Mouse (Mus musculus) retina, adult 2 months (tissue): ENCODE results near the gene Cyp8b1.

ENCODE experiments used
- DNase-seq: peaks from one replicate; pipeline ENCODE4 v3.0.0-alpha.2; 2012; ENCODE audit warnings: low read depth, low spot score

Gene Cyp8b1

GRCm38 (mm10) chr9:121891301-121891700 is 24.8 kb downstream of the Cyp8b1 start:
- no peak for DNase-seq

GRCm38 (mm10) chr9:121890441-121890941 is 25.6 kb downstream of the Cyp8b1 start:
- DNase-seq = no peak

GRCm38 (mm10) chr9:121889927-121890440 is 26.1 kb downstream of the Cyp8b1 start:
- no peak for DNase-seq

GRCm38 (mm10) chr9:121882015-121882457 is 34.1 kb downstream of the Cyp8b1 start:
- no peak for DNase-seq

- DNase-seq = no peak
Measured at GRCm38 (mm10) chr9:121881301-121881700, 34.8 kb downstream of the Cyp8b1 start.

- no peak for DNase-seq
Measured at GRCm38 (mm10) chr9:121880840-121881239, 35.3 kb downstream of the Cyp8b1 start.

GRCm38 (mm10) chr9:121877052-121877740 is 38.9 kb downstream of the Cyp8b1 start:
- DNase-seq = peak; percentile 34

- DNase-seq = no peak
Measured at GRCm38 (mm10) chr9:121873578-121873977, 42.5 kb downstream of the Cyp8b1 start.

GRCm38 (mm10) chr9:121872062-121872683 is 43.9 kb downstream of the Cyp8b1 start:
- no peak for DNase-seq

- no peak for DNase-seq
Measured at GRCm38 (mm10) chr9:121869973-121870515, 46.1 kb downstream of the Cyp8b1 start.

GRCm38 (mm10) chr9:121869432-121869831 is 46.7 kb downstream of the Cyp8b1 start:
- no peak for DNase-seq

GRCm38 (mm10) chr9:121868236-121868635 is 47.9 kb downstream of the Cyp8b1 start:
- no peak for DNase-seq

GRCm38 (mm10) chr9:121867632-121868031 is 48.5 kb downstream of the Cyp8b1 start:
- DNase-seq = no peak

- DNase-seq = no peak
Measured at GRCm38 (mm10) chr9:121865425-121866008, 50.6 kb downstream of the Cyp8b1 start.

GRCm38 (mm10) chr9:121864837-121865236 is 51.3 kb downstream of the Cyp8b1 start:
- DNase-seq = no peak
